Mouse (Mus musculus) kidney, adult 2 months (tissue): ENCODE data around the gene Tnfsf13b. TPM values are rescaled to one million over a fixed set of nuclear protein-coding genes. Genes with fewer than 3 reads are reported as not detected.

Experiments
- DNase-seq: peaks from one replicate; pipeline ENCODE4 v3.0.0; 2021
- H3K27ac ChIP-seq: fragments of 200-500 bp; 2 replicates; pipeline ENCODE4 v1.5.1; 2012; ENCODE audit warnings: low read depth, low read length, control low read depth, inconsistent platforms; ENCODE audit not compliant: insufficient read depth
- H3K27me3 ChIP-seq: fragments of 200-500 bp; replicated peaks from 2 replicates; pipeline ENCODE4 v1.6.1; 2012; ENCODE audit warnings: mild to moderate bottlenecking, moderate library complexity, low read length, inconsistent platforms; ENCODE audit not compliant: control insufficient read depth, insufficient read depth
- H3K36me3 ChIP-seq: fragments of 200-500 bp; 2 replicates; pipeline ENCODE4 v1.6.1; 2012; ENCODE audit warnings: mild to moderate bottlenecking, moderate library complexity, low read length, inconsistent platforms; ENCODE audit not compliant: control insufficient read depth, insufficient read depth
- H3K4me1 ChIP-seq: fragments of 200-500 bp; 2 replicates; pipeline ENCODE4 v1.6.1; 2011; ENCODE audit warnings: low read length; ENCODE audit not compliant: control insufficient read depth, insufficient read depth
- H3K4me3 ChIP-seq: fragments of 200-500 bp; 2 replicates; pipeline ENCODE4 v1.5.1; 2011; ENCODE audit warnings: mild to moderate bottlenecking, low read depth, low read length, control low read depth; ENCODE audit not compliant: insufficient read depth
- CTCF ChIP-seq: fragments of 200-500 bp; conservative IDR thresholded peaks from 2 replicates; pipeline ENCODE4 v1.5.1; 2011; ENCODE audit warnings: low read depth, mild to moderate bottlenecking, control low read depth, low read length, moderate library complexity, mixed read lengths; ENCODE audit not compliant: insufficient read depth, insufficient read length
- POLR2A ChIP-seq: fragments of 200-500 bp; IDR thresholded peaks from one replicate; pipeline ENCODE4 v1.6.1; 2011; ENCODE audit warnings: low read depth, low read length, control low read depth
- WGBS: fragments of 180-500 bp; shearing (Covaris S2); methylation state at CpG from one replicate; pipeline ENCODE4 v1.1.7; 2018; 5-methylcytosine and 5-hydroxymethylcytosine counted together
- polyA plus RNA-seq: library from polyadenylated mRNA; depleted of rRNA; stranded (reverse); fragments of >200 nt; gene quantifications from 2 replicates; pipeline ENCODE4 v1.2.3, GENCODE M21; 2012

Tnfsf13b gene
- polyA plus RNA-seq, 1 experiment, result 2.4 TPM

GRCm38 (mm10) chr8:10016252-10016651 lies 10.0 kb downstream of the Tnfsf13b start:
- H3K4me1 ChIP-seq, result no peaks in the 10 kb centered on the region; the same call in 1 of the 2 replicates
- TF ChIP-seq CTCF, result no peak
- no peaks in the 10 kb centered on the region for H3K36me3 ChIP-seq
- WGBS, result 85% methylated on average over 1 of the region's 1 CpGs
- DNase-seq, result no peak
- H3K27me3 ChIP-seq, result no peaks in the 10 kb centered on the region
- H3K27ac ChIP-seq, result no peak overlapping the region
- no peak overlapping the region for H3K4me3 ChIP-seq

GRCm38 (mm10) chr8:10017231-10017630 lies 11.0 kb downstream of the Tnfsf13b start:
- no peak for DNase-seq
- TF ChIP-seq POLR2A, result no peak
- no peak for TF ChIP-seq CTCF
- 76% methylated on average over 3 of the region's 3 CpGs for WGBS

DNA sequence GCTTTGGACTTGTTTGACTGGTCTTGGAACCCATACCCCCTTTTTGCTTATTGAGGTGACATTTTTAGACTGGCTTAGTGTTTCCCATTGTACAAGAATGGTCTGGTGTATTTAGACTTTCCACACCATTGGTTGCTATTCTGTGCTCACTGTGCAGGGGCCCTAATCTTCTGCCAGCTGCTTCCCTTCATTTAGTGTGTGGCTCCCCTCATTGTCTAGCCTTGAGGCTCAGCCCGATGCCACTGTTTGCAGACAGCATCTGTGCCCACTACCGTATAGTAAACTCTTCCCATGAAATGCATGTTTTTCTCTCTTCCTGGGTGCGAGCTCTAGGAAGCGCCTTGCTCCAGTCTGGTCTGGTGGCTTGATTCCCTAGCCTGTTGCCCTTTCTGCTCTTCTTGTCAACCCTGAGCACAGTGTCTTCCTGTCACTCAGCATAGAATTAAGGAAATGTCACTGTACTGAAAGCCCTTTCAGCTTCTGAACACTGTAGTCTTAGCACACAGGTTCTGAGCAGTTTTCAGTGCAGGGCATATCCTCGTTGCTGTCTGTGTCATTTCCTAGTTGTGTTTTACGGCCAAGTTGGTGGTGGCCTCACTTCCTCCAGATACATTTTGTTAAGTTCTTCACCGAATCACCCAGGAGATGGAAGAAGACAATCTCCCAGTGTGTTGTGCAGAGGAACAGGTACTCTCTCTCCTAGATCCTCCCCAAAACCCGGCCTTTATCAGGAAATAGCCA lies 24.2 kb downstream of the Tnfsf13b start:
- H3K4me3 ChIP-seq, result no peak overlapping the region
- TF ChIP-seq POLR2A (no peak), CTCF (no peak)
- no peaks in the 10 kb centered on the region for H3K4me1 ChIP-seq
- no peak for DNase-seq
- WGBS, result 64% methylated on average over 8 of the region's 8 CpGs
- no peak overlapping the region for H3K27ac ChIP-seq
- H3K27me3 ChIP-seq, result no peaks in the 10 kb centered on the region
- no peaks in the 10 kb centered on the region for H3K36me3 ChIP-seq

More at GRCm38 (mm10) chr8:10017231-10017630, 11.0 kb downstream of the Tnfsf13b start:
- no peaks in the 10 kb centered on the region; the same call in 1 of the 2 replicates for H3K4me1 ChIP-seq
- H3K36me3 ChIP-seq, result no peaks in the 10 kb centered on the region
- no peak overlapping the region for H3K27ac ChIP-seq
- no peak overlapping the region for H3K4me3 ChIP-seq
- H3K27me3 ChIP-seq, result no peaks in the 10 kb centered on the region

GRCm38 (mm10) chr8:10031177-10031576 lies 24.9 kb downstream of the Tnfsf13b start:
- TF ChIP-seq POLR2A (no peak), CTCF (no peak)
- no peak overlapping the region for H3K4me3 ChIP-seq
- 76% methylated on average over 9 of the region's 9 CpGs for WGBS

GRCm38 (mm10) chr8:10040866-10041265 lies 34.6 kb downstream of the Tnfsf13b start:
- DNase-seq, result no peak
- H3K4me3 ChIP-seq, result no peak overlapping the region
- WGBS, result 51% methylated on average over 3 of the region's 3 CpGs
- TF ChIP-seq POLR2A, result no peak
- TF ChIP-seq CTCF, result no peak
- H3K36me3 ChIP-seq, result no peaks in the 10 kb centered on the region
- no peaks in the 10 kb centered on the region for H3K4me1 ChIP-seq
- no peak overlapping the region for H3K27ac ChIP-seq
- H3K27me3 ChIP-seq, result no peaks in the 10 kb centered on the region

More at GRCm38 (mm10) chr8:10031177-10031576, 24.9 kb downstream of the Tnfsf13b start:
- Histone ChIP-seq H3K27me3 (no peaks in the 10 kb centered on the region), H3K4me1 (no peaks in the 10 kb centered on the region), H3K36me3 (no peaks in the 10 kb centered on the region), H3K27ac (no peak overlapping the region)
- no peak for DNase-seq

- Histone ChIP-seq H3K36me3 (no peaks in the 10 kb centered on the region), H3K4me1 (no peaks in the 10 kb centered on the region), H3K27ac (no peak overlapping the region), H3K27me3 (no peaks in the 10 kb centered on the region), H3K4me3 (no peak overlapping the region)
- WGBS, result 54% methylated on average over 13 of the region's 13 CpGs
- peak; percentile 36 for DNase-seq
- TF ChIP-seq POLR2A (no peak), CTCF (peak; percentile 43)
These were observed 37.7 kb downstream of the Tnfsf13b start for GRCm38 (mm10) chr8:10043842-10044510.

DNA sequence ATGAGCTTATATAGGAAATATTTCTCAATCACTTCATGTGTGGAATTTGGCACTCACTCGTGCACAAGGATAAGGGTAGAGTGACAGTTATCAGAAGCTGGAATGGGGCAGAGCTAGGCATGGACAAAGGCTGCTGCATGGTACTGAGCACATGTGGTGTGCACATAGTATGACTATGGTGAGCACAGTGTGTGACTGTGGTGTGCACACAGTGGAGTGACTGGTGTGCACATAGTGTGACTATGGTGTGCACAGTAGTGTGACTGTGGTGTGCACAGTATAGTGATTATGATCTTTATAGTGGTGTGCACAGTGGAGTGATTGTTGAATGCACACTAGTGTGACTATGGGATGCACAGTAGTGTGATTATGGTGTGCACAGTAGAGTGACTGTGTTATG lies 39.5 kb downstream of the Tnfsf13b start:
- Histone ChIP-seq H3K27ac (no peak overlapping the region), H3K27me3 (no peaks in the 10 kb centered on the region), H3K36me3 (no peaks in the 10 kb centered on the region), H3K4me1 (no peaks in the 10 kb centered on the region), H3K4me3 (no peak overlapping the region)
- DNase-seq, result no peak
- WGBS, result 50% methylated on average over 1 of the region's 1 CpGs
- TF ChIP-seq POLR2A (no peak), CTCF (no peak)
